In genomic region chr11:119210321-119211100, GRCm38 (mm10) we compare ENCODE assay signal across 7 mouse cellular contexts. TPM values are rescaled to one million over a fixed set of nuclear protein-coding genes. Genes with fewer than 3 reads are reported as not detected.
A peak's percentile ranks its signal among the peaks of the same experiment; 100 is the strongest.
DNase-seq lines count a peak whose midpoint lies in the region; ATAC-seq lines count a peak whose summit lies in the region.

No protein-coding gene starts in this region.

- no peaks in the 10 kb centered on the region for H3K9me3 ChIP-seq in embryonic facial prominence, embryonic 13.5 days
- no peaks in the 10 kb centered on the region for H3K9me3 ChIP-seq in heart, embryonic 14.5 days (ENCODE audit: control insufficient read depth, low read length)
- H3K9me3 ChIP-seq in limb, embryonic 13.5 days: no peaks in the 10 kb centered on the region

- H3K36me3 ChIP-seq in embryonic facial prominence, embryonic 13.5 days: peaks cover 34% of the 10 kb centered on the region
- peaks cover 23% of the 10 kb centered on the region for H3K36me3 ChIP-seq in heart, embryonic 14.5 days (ENCODE audit: control insufficient read depth, insufficient read depth, low read length)
- H3K36me3 ChIP-seq in limb, embryonic 13.5 days: peaks cover 40% of the 10 kb centered on the region

- no peaks in the 10 kb centered on the region for H3K27me3 ChIP-seq in embryonic facial prominence, embryonic 13.5 days
- no peaks in the 10 kb centered on the region for H3K27me3 ChIP-seq in heart, embryonic 14.5 days (ENCODE audit: control insufficient read depth, insufficient read depth, low read length)
- H3K27me3 ChIP-seq in limb, embryonic 13.5 days: no peaks in the 10 kb centered on the region

- H3K4me1 ChIP-seq in embryonic facial prominence, embryonic 13.5 days: peaks cover 60% of the 10 kb centered on the region
- H3K4me1 ChIP-seq in heart, embryonic 14.5 days (ENCODE audit: control insufficient read depth in 2 of 2, insufficient read depth in 2 of 2, low read length in 2 of 2): peaks cover 32 to 41% of the 10 kb centered on the region in 2 experiments
- H3K4me1 ChIP-seq in limb, embryonic 13.5 days: peaks cover 63% of the 10 kb centered on the region

- DNase-seq in urinary bladder, postnatal 4 days (ENCODE audit: low spot score in 2 of 2): peak; percentile 60 to 72
- no peak for DNase-seq in urinary bladder, postnatal 25 days (ENCODE audit: low spot score)
- DNase-seq in right cerebral cortex, postnatal 25 days: peak; percentile 60
- no peak for DNase-seq in MN1 (ENCODE audit: low spot score)

- no peak overlapping the region; the same call in 1 of the 2 replicates for H3K4me3 ChIP-seq in embryonic facial prominence, embryonic 13.5 days
- H3K4me3 ChIP-seq in heart, embryonic 14.5 days (ENCODE audit: control insufficient read depth in 1 of 2, insufficient read depth in 1 of 2, low read depth in 1 of 2, low read length in 2 of 2): no peak overlapping the region
- H3K4me3 ChIP-seq in limb, embryonic 13.5 days: no peak overlapping the region

- no peak overlapping the region; the same call in 1 of the 2 replicates for H3K27ac ChIP-seq in embryonic facial prominence, embryonic 13.5 days
- no peak overlapping the region for H3K27ac ChIP-seq in heart, embryonic 14.5 days (replicated peaks in 1 of 2; ENCODE audit: control insufficient read depth in 1 of 2, insufficient read depth in 1 of 2, low read depth in 2 of 2, low read length in 2 of 2)
- H3K27ac ChIP-seq in limb, embryonic 13.5 days: no peak overlapping the region

- 61% methylated on average over 32 of the region's 32 CpGs for WGBS in embryonic facial prominence, embryonic 13.5 days
- 47% methylated on average over 32 of the region's 32 CpGs for WGBS in heart, embryonic 14.5 days
- WGBS in limb, embryonic 13.5 days: 73% methylated on average over 32 of the region's 32 CpGs

- 0 out of 2 replicates have a peak overlapping the region, but pooled peaks have one; percentile 46 for H3K9ac ChIP-seq in embryonic facial prominence, embryonic 13.5 days
- no peak overlapping the region; the same call in 1 of the 2 replicates for H3K9ac ChIP-seq in heart, embryonic 14.5 days (ENCODE audit: low read length)
- H3K9ac ChIP-seq in limb, embryonic 13.5 days: no peak overlapping the region

- peak overlapping the region; percentile 41 for H3K4me2 ChIP-seq in embryonic facial prominence, embryonic 13.5 days
- peak overlapping the region; percentile 31; the same call in 1 of the 2 replicates for H3K4me2 ChIP-seq in heart, embryonic 14.5 days (ENCODE audit: low read length)
- peak overlapping the region; percentile 11; the same call in 1 of the 2 replicates for H3K4me2 ChIP-seq in limb, embryonic 13.5 days (replicated peaks)

- no peak for ATAC-seq in embryonic facial prominence, embryonic 13.5 days (ENCODE audit: insufficient number of reproducible peaks, insufficient read depth, low FRiP score, low TSS enrichment, low read depth)
- no peak for ATAC-seq in heart, embryonic 14.5 days (ENCODE audit: insufficient number of reproducible peaks, insufficient read depth, low FRiP score, low read depth)
- ATAC-seq in limb, embryonic 13.5 days (ENCODE audit: low FRiP score, low read depth): no peak

RNA-seq across cellular contexts. Expression of gene Tbc1d16, which starts 17.8 kb away (rescaled TPM):
- 22.7 and 24.9 TPM in 2 replicates for polyA plus RNA-seq in embryonic facial prominence, embryonic 13.5 days (2015; fragmentation: Nextera tagmentation; extraction: Ambion mirVana)
- 8.7 and 10.3 TPM in 2 replicates for polyA plus RNA-seq in heart, embryonic 14.5 days (2014; fragmentation: Nextera tagmentation; extraction: Ambion mirVana)
- 25.1 and 27.2 TPM in 2 replicates for polyA plus RNA-seq in limb, embryonic 13.5 days (2015; fragmentation: Nextera tagmentation; extraction: Ambion mirVana)

RNA-seq across cellular contexts. Expression of gene Ccdc40, which starts 17.9 kb away (rescaled TPM):
- 6.7 and 7.1 TPM in 2 replicates for polyA plus RNA-seq in embryonic facial prominence, embryonic 13.5 days (2015; fragmentation: Nextera tagmentation; extraction: Ambion mirVana)
- polyA plus RNA-seq in heart, embryonic 14.5 days (2014; fragmentation: Nextera tagmentation; extraction: Ambion mirVana): 1.8 and 1.9 TPM in 2 replicates
- 4.8 and 6.8 TPM in 2 replicates for polyA plus RNA-seq in limb, embryonic 13.5 days (2015; fragmentation: Nextera tagmentation; extraction: Ambion mirVana)

RNA-seq across cellular contexts. Expression of gene Gaa, which starts 57.2 kb away (rescaled TPM):
- polyA plus RNA-seq in embryonic facial prominence, embryonic 13.5 days (2015; fragmentation: Nextera tagmentation; extraction: Ambion mirVana): 58.5 and 61.0 TPM in 2 replicates
- 73.6 and 75.7 TPM in 2 replicates for polyA plus RNA-seq in heart, embryonic 14.5 days (2014; fragmentation: Nextera tagmentation; extraction: Ambion mirVana)
- 67.1 and 69.9 TPM in 2 replicates for polyA plus RNA-seq in limb, embryonic 13.5 days (2015; fragmentation: Nextera tagmentation; extraction: Ambion mirVana)

Comparison
In these comparisons a context has a peak if more than half of its experiments do, and no peak if none do; other contexts are left out.
1. DNase-seq: peak in urinary bladder, postnatal 4 days (2 of 2) and right cerebral cortex, postnatal 25 days (single experiment); none in urinary bladder, postnatal 25 days (single experiment) and MN1 (single experiment).
2. Peak in every context shown above with its lines, with median percentiles within 50 percentile points of each other: H3K4me2 ChIP-seq.